Mouse (Mus musculus) gonadal fat pad, adult 2 months (tissue): ENCODE data around the gene Defa36. TPM values are rescaled to one million over a fixed set of nuclear protein-coding genes. Genes with fewer than 3 reads are reported as not detected.
"Not testable (repeated sequence)": the region's sequence is repeated elsewhere in the genome, so short reads cannot be mapped to it uniquely, and the experiment has no call there.

Experiments
- DNase-seq: peaks from one replicate; pipeline ENCODE4 v3.0.0-alpha.2; 2012; ENCODE audit warnings: low read depth
- polyA plus RNA-seq: library from polyadenylated mRNA; depleted of rRNA; stranded (reverse); fragments of >200 nt; gene quantifications from 2 replicates; pipeline ENCODE4 v1.2.3, GENCODE M21; 2012; rRNA removed

Defa36 gene
- not detected in 2 replicates for polyA plus RNA-seq

- not testable (repeated sequence) for DNase-seq
Measured at GRCm38 (mm10) chr8:21427111-21427510, at the start of gene Defa36. Defa36 (plus strand) TSS chr8:21427411.

GRCm38 (mm10) chr8:21378215-21378614 is 49.0 kb upstream of the Defa36 start, which contains the start of gene Defa2:
Defa2 (plus strand) TSS chr8:21378515.
- not testable (repeated sequence) for DNase-seq

GRCm38 (mm10) chr8:21391511-21391910 is 35.7 kb upstream of the Defa36 start, which contains the start of gene Defa33:
Defa33 (plus strand) TSS chr8:21391811.
- not testable (repeated sequence) for DNase-seq

GRCm38 (mm10) chr8:21456460-21456859 is 29.2 kb downstream of the Defa36 start, which contains the start of gene Gm7849:
Gm7849 (minus strand) TSS chr8:21456560.
- not testable (repeated sequence) for DNase-seq

Other genes with a start within 250 kb of the Defa36 start
- gene Defa31, start 235.8 kb upstream of the Defa36 start, polyA plus RNA-seq: not detected in 2 replicates
- gene Gm15293, start 225.8 kb upstream of the Defa36 start, polyA plus RNA-seq: not detected in 2 replicates
- not detected in 2 replicates for gene Gm15292, start 177.7 kb upstream of the Defa36 start, polyA plus RNA-seq
- gene Defa27, start 111.9 kb upstream of the Defa36 start, polyA plus RNA-seq: not detected in 2 replicates
- gene Defa29, start 100.4 kb upstream of the Defa36 start, polyA plus RNA-seq: not detected in 2 replicates
- gene Defa2, start 48.9 kb upstream of the Defa36 start, polyA plus RNA-seq: not detected in 2 replicates
- not detected in 2 replicates for gene Defa33, start 35.6 kb upstream of the Defa36 start, polyA plus RNA-seq
- gene Gm7849, start 29.1 kb downstream of the Defa36 start, polyA plus RNA-seq: not detected in 2 replicates
- gene Defa20, start 81.8 kb downstream of the Defa36 start, polyA plus RNA-seq: not detected in 2 replicates
- gene Defa32, start 101.6 kb downstream of the Defa36 start, polyA plus RNA-seq: not detected in 2 replicates
- gene Defa37, start 138.0 kb downstream of the Defa36 start, polyA plus RNA-seq: not detected in 2 replicates
- not detected in 2 replicates for gene Defa28, start 155.6 kb downstream of the Defa36 start, polyA plus RNA-seq
- not detected in 2 replicates for gene Gm7861, start 167.1 kb downstream of the Defa36 start, polyA plus RNA-seq
- gene Defa26, start 190.8 kb downstream of the Defa36 start, polyA plus RNA-seq: not detected in 2 replicates
- gene Defa17, start 228.4 kb downstream of the Defa36 start, polyA plus RNA-seq: not detected in 2 replicates
- not detected in 2 replicates for gene Defa34, start 238.4 kb downstream of the Defa36 start, polyA plus RNA-seq